Mouse (Mus musculus) heart, embryonic 13.5 days (tissue): ENCODE measurements at regions not wholly inside any gene's neighbourhood (a gene's known extent, or its start where the extent isn't known, plus 50 kb on each side); places are given as distances from the start of the nearest gene placed in this dataset.

ENCODE experiments used
- ATAC-seq: fragments of 200-750 bp; cut with Nextera tagmentation; 2 replicates; pipeline ENCODE4 v1.8.0; 2017; ENCODE audit warnings: moderate TSS enrichment; ENCODE audit not compliant: insufficient number of reproducible peaks, low FRiP score, low TSS enrichment; ENCODE audit errors: extremely low read depth
- H3K27ac ChIP-seq: fragments of 300-500 bp; sonication (generic); replicated peaks from 2 replicates; pipeline ENCODE4 v1.5.1; 2015; ENCODE audit warnings: moderate library complexity, mild to moderate bottlenecking, inconsistent platforms
- H3K27me3 ChIP-seq: fragments of 300-500 bp; sonication (generic); replicated peaks from 2 replicates; pipeline ENCODE4 v1.6.1; 2015; ENCODE audit warnings: mild to moderate bottlenecking, inconsistent platforms
- H3K36me3 ChIP-seq: fragments of 300-500 bp; sonication (generic); 2 replicates; pipeline ENCODE4 v1.6.1; 2015; ENCODE audit warnings: mild to moderate bottlenecking, inconsistent platforms
- H3K4me1 ChIP-seq: fragments of 300-500 bp; sonication (generic); 2 replicates; pipeline ENCODE4 v1.6.1; 2015; ENCODE audit warnings: inconsistent platforms
- H3K4me2 ChIP-seq: fragments of 300-500 bp; sonication (generic); 2 replicates; pipeline ENCODE4 v1.6.1; 2015; ENCODE audit warnings: inconsistent platforms, mild to moderate bottlenecking, moderate library complexity
- H3K4me3 ChIP-seq: fragments of 300-500 bp; sonication (generic); 2 replicates; pipeline ENCODE4 v1.5.1; 2015; ENCODE audit warnings: moderate library complexity, mild to moderate bottlenecking, inconsistent platforms
- H3K9ac ChIP-seq: fragments of 300-500 bp; sonication (generic); 2 replicates; pipeline ENCODE4 v1.6.1; 2015; ENCODE audit warnings: inconsistent platforms, mild to moderate bottlenecking, moderate library complexity
- H3K9me3 ChIP-seq: fragments of 300-500 bp; sonication (generic); 2 replicates; pipeline ENCODE4 v1.6.1; 2016; ENCODE audit warnings: inconsistent platforms
- WGBS: fragments of 180-500 bp; shearing (Covaris S2); methylation state at CpG from one replicate; pipeline ENCODE4 v1.1.7; 2015; ENCODE audit warnings: mixed read lengths; 5-methylcytosine and 5-hydroxymethylcytosine counted together

DNA sequence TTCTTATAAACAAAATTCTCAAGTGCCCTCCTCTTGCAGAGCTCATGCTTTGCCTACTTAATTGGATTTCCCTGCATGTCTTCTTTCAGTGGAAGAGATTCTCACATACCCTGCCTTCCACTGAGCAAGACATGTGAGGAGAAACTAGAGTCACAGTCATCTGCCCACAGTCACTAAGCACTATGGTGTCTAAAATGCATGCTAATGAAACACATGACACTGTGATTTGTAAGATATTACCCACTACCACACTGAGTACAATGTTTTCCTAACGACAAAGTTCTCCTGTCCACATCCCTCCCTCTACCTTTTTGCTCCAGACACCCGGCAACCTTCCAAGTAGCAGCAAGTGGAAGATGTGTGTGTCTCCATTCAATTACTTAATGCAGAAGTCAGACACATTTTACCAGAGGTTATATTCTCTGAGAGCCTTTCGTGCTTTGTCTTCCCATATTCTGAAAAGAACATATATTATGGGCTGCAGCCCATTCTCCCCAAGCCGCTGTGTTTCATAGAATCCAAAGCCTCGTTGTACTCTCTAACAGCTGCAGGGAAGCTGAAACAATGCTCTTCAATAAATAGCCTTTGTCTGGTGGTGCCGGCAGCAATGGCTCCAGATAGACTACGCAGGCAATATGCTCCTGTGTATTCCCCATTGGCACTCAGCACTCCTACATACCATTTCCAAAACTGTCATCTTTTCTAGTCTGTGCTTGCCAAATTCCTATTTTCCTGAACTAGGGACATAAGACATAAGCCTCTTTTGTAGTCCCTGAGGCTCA, 670.7 kb downstream of the Poteg start:
- ATAC-seq: no peak
- H3K9me3 ChIP-seq: no peaks in the 10 kb centered on the region
- no peak overlapping the region for H3K9ac ChIP-seq
- H3K4me3 ChIP-seq: no peak overlapping the region
- H3K36me3 ChIP-seq: no peaks in the 10 kb centered on the region
- H3K27me3 ChIP-seq: no peaks in the 10 kb centered on the region
- 73% methylated on average over 7 of the region's 7 CpGs for WGBS
- H3K4me2 ChIP-seq: no peak overlapping the region
- H3K4me1 ChIP-seq: no peaks in the 10 kb centered on the region
- H3K27ac ChIP-seq: no peak overlapping the region

- Histone ChIP-seq H3K36me3 (no peaks in the 10 kb centered on the region), H3K4me2 (no peak overlapping the region), H3K27ac (no peak overlapping the region), H3K9ac (no peak overlapping the region), H3K4me3 (no peak overlapping the region), H3K9me3 (no peaks in the 10 kb centered on the region), H3K27me3 (no peaks in the 10 kb centered on the region), H3K4me1 (no peaks in the 10 kb centered on the region)
- no peak for ATAC-seq
- WGBS: 59% methylated on average over 3 of the region's 3 CpGs
Measured at GRCm38 (mm10) chr8:28125021-28125420, 677.6 kb downstream of the Poteg start.

DNA sequence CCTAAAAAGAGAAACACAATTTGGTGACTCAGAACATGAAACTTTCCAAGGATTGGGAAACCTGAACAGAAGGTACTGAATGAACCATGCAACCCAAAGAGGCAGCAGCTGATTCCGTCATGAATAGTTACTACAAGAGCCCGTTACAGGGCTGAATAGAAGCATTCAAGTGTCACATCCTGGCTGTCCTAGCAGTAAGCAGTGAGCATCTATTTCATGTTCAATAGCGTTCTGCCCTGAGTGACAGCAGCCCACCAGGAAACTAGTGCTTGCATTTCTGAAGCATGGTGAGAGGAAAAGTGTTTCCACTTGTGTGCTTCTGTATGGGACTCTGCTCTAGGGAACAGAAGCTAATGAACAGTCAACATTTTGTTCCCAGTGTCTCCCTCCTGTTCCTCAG, 694.4 kb downstream of the Poteg start:
- Histone ChIP-seq H3K9ac (no peak overlapping the region), H3K27me3 (no peaks in the 10 kb centered on the region), H3K4me3 (no peak overlapping the region), H3K9me3 (no peaks in the 10 kb centered on the region), H3K27ac (no peak overlapping the region), H3K36me3 (no peaks in the 10 kb centered on the region), H3K4me1 (no peaks in the 10 kb centered on the region), H3K4me2 (no peak overlapping the region)
- WGBS: 61% methylated on average over 3 of the region's 3 CpGs
- ATAC-seq: no peak

- Histone ChIP-seq H3K9ac (no peak overlapping the region), H3K36me3 (no peaks in the 10 kb centered on the region), H3K4me3 (no peak overlapping the region), H3K4me2 (peak overlapping the region; percentile 22; the same call in 1 of the 2 replicates), H3K27me3 (no peaks in the 10 kb centered on the region), H3K4me1 (peaks cover 8% of the 10 kb centered on the region), H3K9me3 (no peaks in the 10 kb centered on the region), H3K27ac (no peak overlapping the region)
- WGBS: 49% methylated on average over 14 of the region's 14 CpGs
- no peak for ATAC-seq
Measured at GRCm38 (mm10) chr8:28148599-28149452, 701.4 kb downstream of the Poteg start.

- H3K36me3 ChIP-seq: no peaks in the 10 kb centered on the region
- no peaks in the 10 kb centered on the region for H3K9me3 ChIP-seq
- H3K9ac ChIP-seq: no peak overlapping the region
- H3K27me3 ChIP-seq: no peaks in the 10 kb centered on the region
- H3K27ac ChIP-seq: no peak overlapping the region
- H3K4me1 ChIP-seq: peaks cover 8% of the 10 kb centered on the region
- no peak overlapping the region for H3K4me3 ChIP-seq
- ATAC-seq: no peak
- 61% methylated on average over 3 of the region's 3 CpGs for WGBS
- no peak overlapping the region for H3K4me2 ChIP-seq
Measured at GRCm38 (mm10) chr8:28149453-28149767, 701.9 kb downstream of the Poteg start.

DNA sequence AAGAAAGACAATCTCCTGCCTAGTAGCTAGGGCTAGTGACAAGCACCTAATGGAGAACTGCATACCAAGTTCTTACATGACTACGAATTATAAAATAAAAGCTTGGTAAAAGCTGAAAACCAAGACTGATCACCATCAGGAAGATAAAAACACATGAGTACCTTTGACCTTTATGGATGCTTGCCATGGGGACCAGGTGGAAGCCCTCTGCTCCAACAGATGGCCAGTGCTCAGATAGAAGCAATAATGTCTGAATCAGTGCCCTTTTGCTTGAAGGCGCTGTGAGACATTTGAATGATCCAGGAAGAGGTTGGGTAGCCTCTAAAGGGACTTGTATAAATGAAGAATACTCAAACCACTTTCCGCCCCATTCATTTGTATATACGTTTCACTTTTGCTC, 713.2 kb downstream of the Poteg start:
- no peak overlapping the region for H3K4me3 ChIP-seq
- no peaks in the 10 kb centered on the region for H3K9me3 ChIP-seq
- H3K9ac ChIP-seq: no peak overlapping the region
- H3K27ac ChIP-seq: no peak overlapping the region
- no peaks in the 10 kb centered on the region for H3K27me3 ChIP-seq
- 74% methylated on average over 4 of the region's 4 CpGs for WGBS
- ATAC-seq: no peak
- H3K4me2 ChIP-seq: no peak overlapping the region
- no peaks in the 10 kb centered on the region for H3K36me3 ChIP-seq
- H3K4me1 ChIP-seq: no peaks in the 10 kb centered on the region

- no peaks in the 10 kb centered on the region for H3K9me3 ChIP-seq
- 50% methylated on average over 1 of the region's 1 CpGs for WGBS
- H3K36me3 ChIP-seq: no peaks in the 10 kb centered on the region
- no peak overlapping the region for H3K4me2 ChIP-seq
- H3K27ac ChIP-seq: no peak overlapping the region
- no peaks in the 10 kb centered on the region for H3K27me3 ChIP-seq
- no peak for ATAC-seq
- no peak overlapping the region for H3K9ac ChIP-seq
- H3K4me3 ChIP-seq: no peak overlapping the region
- no peaks in the 10 kb centered on the region for H3K4me1 ChIP-seq
Measured at GRCm38 (mm10) chr8:28168036-28168435, 720.6 kb downstream of the Poteg start.

- no peak overlapping the region for H3K4me3 ChIP-seq
- no peaks in the 10 kb centered on the region for H3K36me3 ChIP-seq
- H3K9ac ChIP-seq: no peak overlapping the region
- H3K27me3 ChIP-seq: no peaks in the 10 kb centered on the region
- H3K27ac ChIP-seq: no peak overlapping the region
- no peak for ATAC-seq
- no peak overlapping the region for H3K4me2 ChIP-seq
- no peaks in the 10 kb centered on the region for H3K4me1 ChIP-seq
- no peaks in the 10 kb centered on the region for H3K9me3 ChIP-seq
- 56% methylated on average over 4 of the region's 4 CpGs for WGBS
Measured at GRCm38 (mm10) chr8:28171456-28171855, 724.0 kb downstream of the Poteg start.

DNA sequence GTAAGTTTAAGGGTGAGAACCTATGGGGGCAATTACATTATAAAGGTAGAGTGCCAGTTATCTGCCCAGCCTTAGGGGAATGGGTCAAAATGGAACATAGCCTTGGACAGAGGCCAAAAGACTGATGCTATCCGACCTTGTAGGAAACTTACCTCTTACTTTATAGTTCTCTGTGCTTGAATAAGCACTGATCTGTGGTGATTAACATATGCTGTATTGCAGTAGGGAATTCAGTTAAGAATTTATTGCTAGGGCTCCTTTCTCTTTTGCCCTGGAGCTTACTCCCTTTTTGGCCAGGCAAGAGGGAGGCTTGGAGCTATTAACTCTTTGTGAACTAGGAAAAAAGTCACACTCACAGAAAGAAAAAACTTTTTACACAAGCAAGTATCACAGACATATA, 748.5 kb downstream of the Poteg start:
- Histone ChIP-seq H3K36me3 (no peaks in the 10 kb centered on the region), H3K4me3 (no peak overlapping the region), H3K27ac (no peak overlapping the region), H3K4me2 (no peak overlapping the region), H3K27me3 (no peaks in the 10 kb centered on the region), H3K4me1 (no peaks in the 10 kb centered on the region), H3K9ac (no peak overlapping the region), H3K9me3 (no peaks in the 10 kb centered on the region)
- 56% methylated on average over 1 of the region's 1 CpGs for WGBS
- no peak for ATAC-seq

DNA sequence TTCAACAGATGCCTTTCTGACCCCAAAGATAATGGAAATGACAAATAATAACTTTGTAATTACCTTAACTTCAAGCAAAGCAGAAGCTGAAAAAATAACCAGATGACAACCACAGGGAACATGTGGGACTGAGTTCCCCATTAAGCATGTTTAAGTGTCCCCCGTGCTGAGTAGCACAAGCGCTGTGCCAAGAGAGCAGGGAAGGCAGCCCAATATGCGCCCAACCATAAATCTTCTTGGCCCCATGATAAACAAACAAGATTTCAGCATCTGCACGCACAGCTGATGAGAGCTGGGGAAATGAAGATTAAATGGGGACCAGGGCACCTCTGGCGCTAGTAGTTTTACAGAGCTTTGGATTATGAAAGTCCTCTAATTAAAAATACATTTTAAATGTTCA, 788.1 kb downstream of the Poteg start:
- no peaks in the 10 kb centered on the region for H3K4me1 ChIP-seq
- WGBS: 68% methylated on average over 5 of the region's 5 CpGs
- no peak overlapping the region for H3K4me2 ChIP-seq
- H3K4me3 ChIP-seq: no peak overlapping the region
- no peak overlapping the region for H3K27ac ChIP-seq
- no peaks in the 10 kb centered on the region for H3K36me3 ChIP-seq
- H3K27me3 ChIP-seq: no peaks in the 10 kb centered on the region
- H3K9me3 ChIP-seq: no peaks in the 10 kb centered on the region
- ATAC-seq: no peak
- H3K9ac ChIP-seq: no peak overlapping the region

- Histone ChIP-seq H3K9me3 (no peaks in the 10 kb centered on the region), H3K9ac (no peak overlapping the region), H3K27ac (no peak overlapping the region), H3K4me2 (no peak overlapping the region), H3K4me3 (no peak overlapping the region), H3K4me1 (no peaks in the 10 kb centered on the region), H3K27me3 (no peaks in the 10 kb centered on the region), H3K36me3 (no peaks in the 10 kb centered on the region)
- WGBS: 89% methylated on average over 7 of the region's 7 CpGs
- ATAC-seq: no peak
Measured at GRCm38 (mm10) chr8:28239411-28239810, 791.9 kb downstream of the Poteg start.
